Mouse (Mus musculus): ENCODE results near the gene Ppp1cc. TPM values are rescaled to one million over a fixed set of nuclear protein-coding genes. Genes with fewer than 3 reads are reported as not detected.

Ppp1cc gene
- polyA plus RNA-seq, 1 experiment from 2014 or later: 311 TPM

- Histone ChIP-seq H3K27ac (replicated peaks; ENCODE audit: low read depth, low read length) (no peak overlapping the region), H3K4me3 (ENCODE audit: low read depth, low read length) (no peak overlapping the region), H3K9ac (replicated peaks; ENCODE audit: low read length) (no peak overlapping the region), H3K4me2 (ENCODE audit: low read depth, low read length) (no peak overlapping the region), H3K36me3 (replicated peaks; ENCODE audit: control insufficient read depth, insufficient read depth, low read depth, low read length) (no peaks in the 10 kb centered on the region), H3K27me3 (ENCODE audit: control insufficient read depth, insufficient read depth, low read length) (no peaks in the 10 kb centered on the region), H3K9me3 (replicated peaks; ENCODE audit: control insufficient read depth, low read length) (no peaks in the 10 kb centered on the region), H3K4me1 (ENCODE audit: control insufficient read depth, insufficient read depth, low read length) (no peaks in the 10 kb centered on the region; the same call in 1 of the 2 replicates)
- no peak for DNase-seq (ENCODE audit: low spot score)
- no peak for ATAC-seq (replicated peaks; ENCODE audit: insufficient number of reproducible peaks, low FRiP score, low TSS enrichment, low read depth)
- 87% methylated on average over 12 of the region's 12 CpGs for WGBS
Measured at GRCm38 (mm10) chr5:122218109-122218905, 60.2 kb downstream of the Ppp1cc start.

- 84% methylated on average over 7 of the region's 7 CpGs for WGBS
Measured at GRCm38 (mm10) chr5:122218928-122219327, 60.9 kb downstream of the Ppp1cc start.

GRCm38 (mm10) chr5:122219655-122220629 lies 61.9 kb downstream of the Ppp1cc start:
- Histone ChIP-seq H3K9me3 (replicated peaks; ENCODE audit: control insufficient read depth, low read length) (no peaks in the 10 kb centered on the region), H3K36me3 (replicated peaks; ENCODE audit: control insufficient read depth, insufficient read depth, low read depth, low read length) (no peaks in the 10 kb centered on the region), H3K4me2 (ENCODE audit: low read depth, low read length) (no peak overlapping the region), H3K27me3 (ENCODE audit: control insufficient read depth, insufficient read depth, low read length) (no peaks in the 10 kb centered on the region), H3K4me1 (ENCODE audit: control insufficient read depth, insufficient read depth, low read length) (no peaks in the 10 kb centered on the region; the same call in 1 of the 2 replicates), H3K27ac (replicated peaks; ENCODE audit: low read depth, low read length) (no peak overlapping the region), H3K4me3 (ENCODE audit: low read depth, low read length) (no peak overlapping the region), H3K9ac (replicated peaks; ENCODE audit: low read length) (no peak overlapping the region)
- DNase-seq (ENCODE audit: low spot score): no peak
- no peak for ATAC-seq (replicated peaks; ENCODE audit: insufficient number of reproducible peaks, low FRiP score, low TSS enrichment, low read depth)
- 64% methylated on average over 18 of the region's 18 CpGs for WGBS

More at GRCm38 (mm10) chr5:122218928-122219327, 60.9 kb downstream of the Ppp1cc start:
- Histone ChIP-seq H3K4me3 (ENCODE audit: low read depth, low read length) (no peak overlapping the region), H3K27me3 (ENCODE audit: control insufficient read depth, insufficient read depth, low read length) (no peaks in the 10 kb centered on the region), H3K36me3 (replicated peaks; ENCODE audit: control insufficient read depth, insufficient read depth, low read depth, low read length) (no peaks in the 10 kb centered on the region), H3K9me3 (replicated peaks; ENCODE audit: control insufficient read depth, low read length) (no peaks in the 10 kb centered on the region), H3K4me1 (ENCODE audit: control insufficient read depth, insufficient read depth, low read length) (no peaks in the 10 kb centered on the region; the same call in 1 of the 2 replicates), H3K27ac (replicated peaks; ENCODE audit: low read depth, low read length) (no peak overlapping the region), H3K4me2 (ENCODE audit: low read depth, low read length) (no peak overlapping the region), H3K9ac (replicated peaks; ENCODE audit: low read length) (no peak overlapping the region)
- DNase-seq (ENCODE audit: low spot score) (no peak), ATAC-seq (replicated peaks; ENCODE audit: insufficient number of reproducible peaks, low FRiP score, low TSS enrichment, low read depth) (no peak)

GRCm38 (mm10) chr5:122221085-122221484 lies 63.0 kb downstream of the Ppp1cc start:
- Histone ChIP-seq H3K4me1 (ENCODE audit: control insufficient read depth, insufficient read depth, low read length) (no peaks in the 10 kb centered on the region; the same call in 1 of the 2 replicates), H3K9me3 (replicated peaks; ENCODE audit: control insufficient read depth, low read length) (no peaks in the 10 kb centered on the region), H3K4me3 (ENCODE audit: low read depth, low read length) (no peak overlapping the region), H3K36me3 (replicated peaks; ENCODE audit: control insufficient read depth, insufficient read depth, low read depth, low read length) (no peaks in the 10 kb centered on the region), H3K27ac (replicated peaks; ENCODE audit: low read depth, low read length) (no peak overlapping the region), H3K27me3 (ENCODE audit: control insufficient read depth, insufficient read depth, low read length) (no peaks in the 10 kb centered on the region), H3K9ac (replicated peaks; ENCODE audit: low read length) (no peak overlapping the region), H3K4me2 (ENCODE audit: low read depth, low read length) (no peak overlapping the region)
- DNase-seq (ENCODE audit: low spot score) (no peak), ATAC-seq (replicated peaks; ENCODE audit: insufficient number of reproducible peaks, low FRiP score, low TSS enrichment, low read depth) (no peak)
- 89% methylated on average over 4 of the region's 4 CpGs for WGBS

- H3K9me3 ChIP-seq (replicated peaks; ENCODE audit: control insufficient read depth, low read length): no peaks in the 10 kb centered on the region
- H3K4me3 ChIP-seq (ENCODE audit: low read depth, low read length): no peak overlapping the region
- H3K9ac ChIP-seq (replicated peaks; ENCODE audit: low read length): no peak overlapping the region
- no peaks in the 10 kb centered on the region for H3K36me3 ChIP-seq (replicated peaks; ENCODE audit: control insufficient read depth, insufficient read depth, low read depth, low read length)
- H3K4me1 ChIP-seq (ENCODE audit: control insufficient read depth, insufficient read depth, low read length): no peaks in the 10 kb centered on the region; the same call in 1 of the 2 replicates
- no peak overlapping the region for H3K27ac ChIP-seq (replicated peaks; ENCODE audit: low read depth, low read length)
- no peak for ATAC-seq (replicated peaks; ENCODE audit: insufficient number of reproducible peaks, low FRiP score, low TSS enrichment, low read depth)
- 96% methylated on average over 2 of the region's 2 CpGs for WGBS
- H3K4me2 ChIP-seq (ENCODE audit: low read depth, low read length): no peak overlapping the region
- no peaks in the 10 kb centered on the region for H3K27me3 ChIP-seq (ENCODE audit: control insufficient read depth, insufficient read depth, low read length)
- DNase-seq (ENCODE audit: low spot score): no peak
Measured at GRCm38 (mm10) chr5:122224291-122224690, 66.2 kb downstream of the Ppp1cc start.

Other genes with a start within 250 kb of the Ppp1cc start
- 4.5 and 6.2 TPM in 2 replicates for gene Cux2, start 108.2 kb upstream of the Ppp1cc start, polyA plus RNA-seq (2014; fragmentation: Nextera tagmentation; extraction: Ambion mirVana)
- gene Myl2, start 57.3 kb upstream of the Ppp1cc start, polyA plus RNA-seq (2014; fragmentation: Nextera tagmentation; extraction: Ambion mirVana): 14.5 and 37.6 TPM in 2 replicates
- gene Ccdc63, start 17.5 kb upstream of the Ppp1cc start, polyA plus RNA-seq (2014; fragmentation: Nextera tagmentation; extraction: Ambion mirVana): not detected in 2 replicates
- gene Hvcn1, start 48.5 kb downstream of the Ppp1cc start, polyA plus RNA-seq (2014; fragmentation: Nextera tagmentation; extraction: Ambion mirVana): 10.6 and 10.8 TPM in 2 replicates
- 3.3 and 3.5 TPM in 2 replicates for gene Tctn1, start 106.2 kb downstream of the Ppp1cc start, polyA plus RNA-seq (2014; fragmentation: Nextera tagmentation; extraction: Ambion mirVana)
- 8.3 and 9.0 TPM in 2 replicates for gene Pptc7, start 126.1 kb downstream of the Ppp1cc start, polyA plus RNA-seq (2014; fragmentation: Nextera tagmentation; extraction: Ambion mirVana)
- 9.1 and 10.7 TPM in 2 replicates for gene Rad9b, start 196.0 kb downstream of the Ppp1cc start, polyA plus RNA-seq (2014; fragmentation: Nextera tagmentation; extraction: Ambion mirVana)
- gene Vps29, start 196.1 kb downstream of the Ppp1cc start, polyA plus RNA-seq (2014; fragmentation: Nextera tagmentation; extraction: Ambion mirVana): 194 and 196 TPM in 2 replicates
- gene Gpn3, start 213.6 kb downstream of the Ppp1cc start, polyA plus RNA-seq (2014; fragmentation: Nextera tagmentation; extraction: Ambion mirVana): 78.0 and 81.9 TPM in 2 replicates
- 107 TPM in 2 replicates for gene Fam216a, start 214.1 kb downstream of the Ppp1cc start, polyA plus RNA-seq (2014; fragmentation: Nextera tagmentation; extraction: Ambion mirVana)
- 54.1 and 62.3 TPM in 2 replicates for gene Arpc3, start 233.6 kb downstream of the Ppp1cc start, polyA plus RNA-seq (2014; fragmentation: Nextera tagmentation; extraction: Ambion mirVana)

Data from embryonic facial prominence, embryonic 11.5 days (tissue).